Mouse (Mus musculus) liver, postnatal 0 days (tissue): Measurements from ENCODE around the gene Sbf1. TPM values are rescaled to one million over a fixed set of nuclear protein-coding genes. Genes with fewer than 3 reads are reported as not detected.

ENCODE experiments used
- ATAC-seq: fragments of 200-750 bp; cut with Nextera tagmentation; 2 replicates; pipeline ENCODE4 v1.8.0; 2017; ENCODE audit warnings: mild to moderate bottlenecking, moderate library complexity
- DNase-seq: peaks from one replicate; pipeline ENCODE4 v3.0.0-alpha.2; 2016
- H3K27ac ChIP-seq: fragments of 300-500 bp; sonication (generic); 2 replicates; pipeline ENCODE4 v1.5.1; 2014; ENCODE audit warnings: antibody characterized with exemption, moderate library complexity, mild to moderate bottlenecking, low read depth
- H3K27me3 ChIP-seq: fragments of 300-500 bp; sonication (generic); 2 replicates; pipeline ENCODE4 v1.6.1; 2014; ENCODE audit warnings: low read length, control low read depth, mixed read lengths; ENCODE audit not compliant: insufficient read depth
- H3K36me3 ChIP-seq: fragments of 300-500 bp; sonication (generic); replicated peaks from 2 replicates; pipeline ENCODE4 v1.6.1; 2014; ENCODE audit warnings: mild to moderate bottlenecking, control low read depth, low read length, moderate library complexity, mixed read lengths; ENCODE audit not compliant: insufficient read depth
- H3K4me1 ChIP-seq: fragments of 300-500 bp; sonication (generic); 2 replicates; pipeline ENCODE4 v1.6.1; 2014; ENCODE audit warnings: antibody characterized with exemption, mild to moderate bottlenecking, control low read depth; ENCODE audit not compliant: insufficient read depth
- H3K4me2 ChIP-seq: fragments of 300-500 bp; sonication (generic); 2 replicates; pipeline ENCODE4 v1.6.1; 2014; ENCODE audit warnings: low read depth, mild to moderate bottlenecking, low read length, moderate library complexity, mixed read lengths
- H3K4me3 ChIP-seq: fragments of 300-500 bp; sonication (generic); 2 replicates; pipeline ENCODE4 v1.5.1; 2014; ENCODE audit warnings: low read depth, low read length
- H3K9ac ChIP-seq: fragments of 300-500 bp; sonication (generic); replicated peaks from 2 replicates; pipeline ENCODE4 v1.6.1; 2014; ENCODE audit warnings: mild to moderate bottlenecking, moderate library complexity
- H3K9me3 ChIP-seq: fragments of 300-500 bp; sonication (generic); 2 replicates; pipeline ENCODE4 v1.6.1; 2016; ENCODE audit warnings: mild to moderate bottlenecking, control low read depth, low read length, mixed read lengths
- CTCF ChIP-seq: sonication (generic); IDR thresholded peaks from 2 replicates; pipeline ENCODE4 v1.5.1; 2016; ENCODE audit warnings: antibody characterized with exemption, low read depth
- EP300 ChIP-seq: IDR thresholded peaks from 2 replicates; pipeline ENCODE4 v1.6.1; 2016; ENCODE audit warnings: antibody characterized with exemption, low read depth, mild to moderate bottlenecking
- WGBS: fragments of 180-500 bp; shearing (Covaris S2); extraction: QIAGEN DNeasy Blood & Tissue Kit; methylation state at CpG from one replicate; pipeline ENCODE4 v1.1.7; 2014; ENCODE audit not compliant: insufficient replicate concordance; 5-methylcytosine and 5-hydroxymethylcytosine counted together
- polyA plus RNA-seq: library from polyadenylated mRNA; unstranded; fragments of >200 nt; fragmentation: Nextera tagmentation; extraction: Ambion mirVana; gene quantifications from 2 replicates; pipeline ENCODE4 v1.2.1, GENCODE M21; 2015

The Sbf1 gene
- polyA plus RNA-seq, 1 experiment from 2014 or later, result 17.0 TPM

GRCm38 (mm10) chr15:89340136-89340535 lies 25.0 kb upstream of the Sbf1 start:
- Histone ChIP-seq H3K4me1 (no peaks in the 10 kb centered on the region), H3K9me3 (no peaks in the 10 kb centered on the region), H3K36me3 (no peaks in the 10 kb centered on the region), H3K4me3 (no peak overlapping the region), H3K9ac (no peak overlapping the region), H3K27ac (no peak overlapping the region), H3K4me2 (no peak overlapping the region), H3K27me3 (no peaks in the 10 kb centered on the region)
- DNase-seq (no peak), ATAC-seq (no peak)
- TF ChIP-seq CTCF (no peak), EP300 (no peak)
- 37% methylated on average over 3 of the region's 3 CpGs for WGBS

- no peak for ATAC-seq
Measured at GRCm38 (mm10) chr15:89339696-89340095, 24.6 kb upstream of the Sbf1 start.

GRCm38 (mm10) chr15:89336422-89336821 lies 21.3 kb upstream of the Sbf1 start:
- no peaks in the 10 kb centered on the region for H3K9me3 ChIP-seq
- TF ChIP-seq EP300 (no peak), CTCF (no peak)
- H3K27me3 ChIP-seq, result no peaks in the 10 kb centered on the region
- no peaks in the 10 kb centered on the region; the same call in 1 of the 2 replicates for H3K4me1 ChIP-seq
- no peak overlapping the region for H3K9ac ChIP-seq
- H3K4me3 ChIP-seq, result no peak overlapping the region
- no peak overlapping the region for H3K27ac ChIP-seq
- no peaks in the 10 kb centered on the region for H3K36me3 ChIP-seq
- 83% methylated on average over 14 of the region's 14 CpGs for WGBS
- ATAC-seq (no peak), DNase-seq (peak; percentile 11)
- no peak overlapping the region for H3K4me2 ChIP-seq

More at GRCm38 (mm10) chr15:89339696-89340095, 24.6 kb upstream of the Sbf1 start:
- WGBS, result 44% methylated on average over 2 of the region's 2 CpGs
- Histone ChIP-seq H3K4me2 (no peak overlapping the region), H3K27ac (no peak overlapping the region), H3K9ac (no peak overlapping the region), H3K27me3 (no peaks in the 10 kb centered on the region), H3K9me3 (no peaks in the 10 kb centered on the region), H3K4me1 (no peaks in the 10 kb centered on the region; the same call in 1 of the 2 replicates), H3K36me3 (no peaks in the 10 kb centered on the region), H3K4me3 (no peak overlapping the region)
- TF ChIP-seq CTCF (no peak), EP300 (no peak)
- DNase-seq, result no peak

GRCm38 (mm10) chr15:89334774-89335537 lies 19.8 kb upstream of the Sbf1 start:
- WGBS, result 63% methylated on average over 17 of the region's 17 CpGs
- peak; percentile 18 for DNase-seq

GRCm38 (mm10) chr15:89334271-89334670 lies 19.2 kb upstream of the Sbf1 start, which contains the start of gene Miox:
Gene Miox (plus strand): TSS chr15:89334398.
- ATAC-seq (peak; percentile 26; the same call in 1 of the 2 replicates), DNase-seq (peak; percentile 11)
- 71% methylated on average over 7 of the region's 7 CpGs for WGBS
- Histone ChIP-seq H3K27ac (peak within 1 kb of the TSS; percentile 52), H3K4me2 (peak within 1 kb of the TSS; percentile 47), H3K9me3 (no peaks in the 10 kb centered on the region), H3K9ac (0 out of 2 replicates have a peak within 1 kb of the TSS, but pooled peaks have one; percentile 30), H3K36me3 (no peaks in the 10 kb centered on the region), H3K4me1 (no peaks in the 10 kb centered on the region; the same call in 1 of the 2 replicates), H3K27me3 (no peaks in the 10 kb centered on the region), H3K4me3 (no peak within 1 kb of the TSS)
- no peak for TF ChIP-seq CTCF
- TF ChIP-seq EP300, result no peak

More at GRCm38 (mm10) chr15:89334774-89335537, 19.8 kb upstream of the Sbf1 start:
- Histone ChIP-seq H3K27me3 (no peaks in the 10 kb centered on the region), H3K4me1 (no peaks in the 10 kb centered on the region; the same call in 1 of the 2 replicates), H3K9me3 (no peaks in the 10 kb centered on the region), H3K4me2 (peak overlapping the region; percentile 47), H3K27ac (peak overlapping the region; percentile 52), H3K4me3 (no peak overlapping the region), H3K36me3 (no peaks in the 10 kb centered on the region), H3K9ac (0 out of 2 replicates have a peak overlapping the region, but pooled peaks have one; percentile 30)
- peak; percentile 93 for ATAC-seq
- TF ChIP-seq CTCF, result no peak
- TF ChIP-seq EP300, result no peak

- 58% methylated on average over 5 of the region's 5 CpGs for WGBS
- peaks cover 6% of the 10 kb centered on the region; the same call in 1 of the 2 replicates for H3K4me1 ChIP-seq
- no peak overlapping the region for H3K4me2 ChIP-seq
- no peak overlapping the region for H3K27ac ChIP-seq
- no peak overlapping the region for H3K4me3 ChIP-seq
- TF ChIP-seq EP300, result no peak
- ATAC-seq, result no peak
- H3K9me3 ChIP-seq, result no peaks in the 10 kb centered on the region
- no peaks in the 10 kb centered on the region for H3K27me3 ChIP-seq
- DNase-seq, result peak; percentile 9
- H3K9ac ChIP-seq, result no peak overlapping the region
- no peaks in the 10 kb centered on the region for H3K36me3 ChIP-seq
Measured at GRCm38 (mm10) chr15:89326441-89326840, 11.3 kb upstream of the Sbf1 start.
